In genomic region chr12:79313721-79314120, GRCm38 (mm10) we compare ENCODE assay signal across 21 mouse cellular contexts. TPM values are rescaled to one million over a fixed set of nuclear protein-coding genes. Genes with fewer than 3 reads are reported as not detected.
DNase-seq lines count a peak whose midpoint lies in the region; ATAC-seq and TF ChIP-seq lines count a peak whose summit lies in the region.
"Had no signal": no experiment of that assay in that cellular context is flagged by ENCODE, and none has a peak within 500 bp of the region (broad histone marks: within the 10 kb centered on the region; RNA-seq: fewer than 3 reads in every experiment).

No protein-coding gene starts in this region.

- no peaks in the 10 kb centered on the region for H3K9me3 ChIP-seq in kidney, embryonic 14.5 days (ENCODE audit: control insufficient read depth, low read length)
- no peaks in the 10 kb centered on the region for H3K9me3 ChIP-seq in intestine, postnatal 0 days (ENCODE audit: control insufficient read depth)
- H3K9me3 ChIP-seq: embryonic facial prominence, embryonic 13.5 days; heart, embryonic 10.5 days; hindbrain, embryonic 12.5 days had no signal

- ATAC-seq in kidney, embryonic 14.5 days (ENCODE audit: low FRiP score, low TSS enrichment), result no peak
- ATAC-seq in intestine, postnatal 0 days, result peak; percentile 70
- no peak for ATAC-seq in inflammation-experienced regulatory T-cells, adult 6 months
- ATAC-seq: activated CD4-positive, CD25-positive, alpha-beta regulatory T cell, adult 4 months; forebrain, embryonic 14.5 days; Patski had no signal

- H3K9ac ChIP-seq in kidney, embryonic 14.5 days (ENCODE audit: low read depth, low read length), result no peak overlapping the region
- H3K9ac ChIP-seq in intestine, postnatal 0 days (ENCODE audit: low read depth, low read length), result no peak overlapping the region
- H3K9ac ChIP-seq: embryonic facial prominence, embryonic 13.5 days; hindbrain, embryonic 12.5 days had no signal

- no peaks in the 10 kb centered on the region for H3K4me1 ChIP-seq in kidney, adult 2 months (ENCODE audit: control insufficient read depth, insufficient read depth, low read length)
- no peaks in the 10 kb centered on the region for H3K4me1 ChIP-seq in kidney, embryonic 14.5 days (ENCODE audit: control insufficient read depth, insufficient read depth, low read length)
- 0 out of 2 replicates have a peak, but pooled peaks cover 3% of the 10 kb centered on the region for H3K4me1 ChIP-seq in intestine, postnatal 0 days (replicated peaks; ENCODE audit: control insufficient read depth, insufficient read depth, low read length)
- peaks cover 6% of the 10 kb centered on the region; the same call in 1 of the 2 replicates for H3K4me1 ChIP-seq in small intestine, adult 2 months (ENCODE audit: control insufficient read depth, insufficient read depth, insufficient read length, low read length)
- H3K4me1 ChIP-seq: embryonic facial prominence, embryonic 13.5 days; heart, embryonic 10.5 days; hindbrain, embryonic 12.5 days had no signal

- TF ChIP-seq POLR2A in kidney, adult 2 months (IDR thresholded peaks at IDR 0.05; ENCODE audit: low read depth, low read length), result no peak
- TF ChIP-seq POLR2A in small intestine, adult 2 months (IDR thresholded peaks at IDR 0.05; ENCODE audit: low read depth, low read length), result no peak

- no peak for TF ChIP-seq CTCF in kidney, adult 2 months (conservative IDR thresholded peaks at IDR 0.05; ENCODE audit: insufficient read depth, insufficient read length, low read depth, low read length)
- TF ChIP-seq CTCF in intestine, postnatal 0 days (IDR thresholded peaks at IDR 0.05; ENCODE audit: low read depth), result no peak
- TF ChIP-seq CTCF in small intestine, adult 2 months (IDR thresholded peaks at IDR 0.05; ENCODE audit: extremely low read depth, insufficient read length, insufficient replicate concordance, low read depth, low read length), result no peak

- H3K4me2 ChIP-seq in kidney, embryonic 14.5 days (replicated peaks; ENCODE audit: low read depth, low read length), result no peak overlapping the region
- no peak overlapping the region; the same call in 1 of the 2 replicates for H3K4me2 ChIP-seq in intestine, postnatal 0 days (replicated peaks; ENCODE audit: low read depth)
- H3K4me2 ChIP-seq: embryonic facial prominence, embryonic 13.5 days; hindbrain, embryonic 12.5 days had no signal

- peak; percentile 10 for DNase-seq in kidney, adult 2 months
- peak; percentile 10 for DNase-seq in Muller cell, postnatal 12 days (ENCODE audit: inconsistent ontology term)
- DNase-seq in testis, postnatal 10 days (ENCODE audit: low spot score), result no peak
- DNase-seq: adrenal gland, postnatal 25 days; cerebellum, adult 18-20 months; cerebellum, adult 9-11 months; cerebellum, postnatal 36 days; gastrocnemius, adult 2 months; gastrocnemius, postnatal 25 days; heart, postnatal 10 days; heart, postnatal 4 days had no signal

- no peak overlapping the region for H3K4me3 ChIP-seq in kidney, adult 2 months (ENCODE audit: insufficient read depth, low read depth, low read length)
- H3K4me3 ChIP-seq in kidney, embryonic 14.5 days (ENCODE audit: low read length), result no peak overlapping the region
- H3K4me3 ChIP-seq in intestine, postnatal 0 days (ENCODE audit: low read depth, low read length), result no peak overlapping the region
- H3K4me3 ChIP-seq in small intestine, adult 2 months (ENCODE audit: low read depth, low read length), result no peak overlapping the region
- H3K4me3 ChIP-seq: embryonic facial prominence, embryonic 13.5 days; gastrocnemius, adult 2 months; heart, embryonic 10.5 days; hindbrain, embryonic 12.5 days had no signal

- 75% methylated on average over 4 of the region's 4 CpGs for WGBS in kidney, adult 2 months
- WGBS in kidney, embryonic 14.5 days, result 82% methylated on average over 4 of the region's 4 CpGs
- 46% methylated on average over 4 of the region's 4 CpGs for WGBS in intestine, postnatal 0 days
- 34% methylated on average over 4 of the region's 4 CpGs for WGBS in small intestine, adult 2 months

- H3K27ac ChIP-seq in kidney, adult 2 months (ENCODE audit: insufficient read depth, low read depth, low read length), result no peak overlapping the region
- H3K27ac ChIP-seq in kidney, embryonic 14.5 days (ENCODE audit: low read depth, low read length), result no peak overlapping the region
- no peak overlapping the region for H3K27ac ChIP-seq in intestine, postnatal 0 days (ENCODE audit: low read depth, low read length)
- 0 out of 2 replicates have a peak overlapping the region, but pooled peaks have one; percentile 16 for H3K27ac ChIP-seq in small intestine, adult 2 months (ENCODE audit: insufficient read depth, low read depth, low read length)
- H3K27ac ChIP-seq: embryonic facial prominence, embryonic 13.5 days; gastrocnemius, adult 2 months; heart, embryonic 10.5 days; hindbrain, embryonic 12.5 days had no signal

- H3K27me3 ChIP-seq in kidney, adult 2 months (replicated peaks; ENCODE audit: control insufficient read depth, insufficient read depth, low read length), result no peaks in the 10 kb centered on the region
- no peaks in the 10 kb centered on the region for H3K27me3 ChIP-seq in kidney, embryonic 14.5 days (ENCODE audit: control insufficient read depth, insufficient read depth, low read length)
- H3K27me3 ChIP-seq in intestine, postnatal 0 days (replicated peaks; ENCODE audit: control insufficient read depth, insufficient read depth, low read length), result no peaks in the 10 kb centered on the region
- no peaks in the 10 kb centered on the region for H3K27me3 ChIP-seq in small intestine, adult 2 months (ENCODE audit: control insufficient read depth, insufficient read depth, low read length)
- H3K27me3 ChIP-seq: embryonic facial prominence, embryonic 13.5 days; hindbrain, embryonic 12.5 days; Patski had no signal

- H3K36me3 ChIP-seq in kidney, adult 2 months (ENCODE audit: control insufficient read depth, insufficient read depth, low read length), result no peaks in the 10 kb centered on the region
- no peaks in the 10 kb centered on the region for H3K36me3 ChIP-seq in kidney, embryonic 14.5 days (ENCODE audit: control insufficient read depth, insufficient read depth, low read length)
- no peaks in the 10 kb centered on the region for H3K36me3 ChIP-seq in intestine, postnatal 0 days (ENCODE audit: control insufficient read depth, insufficient read depth)
- no peaks in the 10 kb centered on the region for H3K36me3 ChIP-seq in small intestine, adult 2 months (ENCODE audit: control insufficient read depth, insufficient read depth, low read length)
- H3K36me3 ChIP-seq: heart, embryonic 10.5 days; hindbrain, embryonic 12.5 days had no signal

RNA-seq across cellular contexts. Expression of gene Rad51b, which starts 16.6 kb away (rescaled TPM):
- 0.14 TPM in 2 replicates for polyA plus RNA-seq in kidney, adult 2 months (2012; rRNA removed)
- polyA plus RNA-seq in kidney, embryonic 14.5 days (2014; fragmentation: Nextera tagmentation; extraction: Ambion mirVana), result 7.2 and 8.5 TPM in 2 replicates
- polyA plus RNA-seq in intestine, postnatal 0 days (2015; fragmentation: Nextera tagmentation; extraction: Ambion mirVana), result 1.3 and 1.9 TPM in 2 replicates
- 0.14 and 0.46 TPM in 2 replicates for polyA plus RNA-seq in small intestine, adult 2 months (2012; rRNA removed)
- polyA plus RNA-seq in inflammation-experienced regulatory T-cells, adult 6 months (2017; shearing (Covaris generic)), result 1 to 10 TPM; 1.2 to 4.0 (median 3.4) TPM

RNA-seq across cellular contexts. Expression of gene Zfyve26, which starts 17.6 kb away (rescaled TPM):
- polyA plus RNA-seq in kidney, adult 2 months (2012; rRNA removed), result 20.6 and 21.3 TPM in 2 replicates
- 12.8 and 19.4 TPM in 2 replicates for polyA plus RNA-seq in kidney, embryonic 14.5 days (2014; fragmentation: Nextera tagmentation; extraction: Ambion mirVana)
- 7.9 and 10.1 TPM in 2 replicates for polyA plus RNA-seq in intestine, postnatal 0 days (2015; fragmentation: Nextera tagmentation; extraction: Ambion mirVana)
- polyA plus RNA-seq in small intestine, adult 2 months (2012; rRNA removed), result 10.8 and 17.1 TPM in 2 replicates
- polyA plus RNA-seq in inflammation-experienced regulatory T-cells, adult 6 months (2017; shearing (Covaris generic)), result 10 to 100 TPM; 12.6 to 36.8 (median 30.5) TPM
